Comparison of ENCODE assay signal across 26 mouse cellular contexts in genomic region chr6:12584456-12584855, GRCm38 (mm10).
DNase-seq lines count a peak whose midpoint lies in the region; ATAC-seq lines count a peak whose summit lies in the region.
"Had no signal": no experiment of that assay in that cellular context is flagged by ENCODE, and none has a peak within 500 bp of the region (broad histone marks: within the 10 kb centered on the region; RNA-seq: fewer than 3 reads in every experiment).

No protein-coding gene starts in this region.

- H3K27me3 ChIP-seq in embryonic facial prominence, embryonic 14.5 days (replicated peaks; ENCODE audit: control insufficient read depth, insufficient read depth, low read length) = no peaks in the 10 kb centered on the region
- H3K27me3 ChIP-seq in embryonic facial prominence, embryonic 10.5 days (replicated peaks; ENCODE audit: low read depth, poor library complexity, severe bottlenecking) = no peaks in the 10 kb centered on the region
- no peaks in the 10 kb centered on the region for H3K27me3 ChIP-seq in heart, embryonic 10.5 days (ENCODE audit: insufficient read depth, poor library complexity, severe bottlenecking)
- H3K27me3 ChIP-seq: embryonic facial prominence, embryonic 15.5 days; hindbrain, embryonic 12.5 days; Patski had no signal

- H3K36me3 ChIP-seq in embryonic facial prominence, embryonic 14.5 days (ENCODE audit: control insufficient read depth, insufficient read depth, low read length) = no peaks in the 10 kb centered on the region
- no peaks in the 10 kb centered on the region for H3K36me3 ChIP-seq in embryonic facial prominence, embryonic 10.5 days (replicated peaks)
- no peaks in the 10 kb centered on the region for H3K36me3 ChIP-seq in heart, embryonic 10.5 days
- H3K36me3 ChIP-seq: embryonic facial prominence, embryonic 15.5 days; forebrain, embryonic 10.5 days; G1E; hindbrain, embryonic 12.5 days had no signal

- 71% methylated on average over 4 of the region's 4 CpGs for WGBS in embryonic facial prominence, embryonic 14.5 days
- 87% methylated on average over 4 of the region's 4 CpGs for WGBS in embryonic facial prominence, embryonic 10.5 days
- 80% methylated on average over 4 of the region's 4 CpGs for WGBS in heart, embryonic 10.5 days

- H3K9me3 ChIP-seq in embryonic facial prominence, embryonic 14.5 days (ENCODE audit: control insufficient read depth, low read length) = no peaks in the 10 kb centered on the region
- H3K9me3 ChIP-seq in embryonic facial prominence, embryonic 10.5 days = no peaks in the 10 kb centered on the region
- no peaks in the 10 kb centered on the region for H3K9me3 ChIP-seq in heart, embryonic 10.5 days
- H3K9me3 ChIP-seq: embryonic facial prominence, embryonic 15.5 days; forebrain, embryonic 10.5 days; G1E; hindbrain, embryonic 12.5 days had no signal

- DNase-seq in embryonic facial prominence, embryonic 14.5 days (ENCODE audit: low spot score) = peak; percentile 8
- DNase-seq in embryonic facial prominence, embryonic 10.5 days (ENCODE audit: low spot score) = no peak
- DNase-seq in heart, adult 18-20 months = peak; percentile 28 to 41
- DNase-seq in heart, embryonic 10.5 days (ENCODE audit: low spot score) = no peak
- peak; percentile 28 for DNase-seq in Muller cell, postnatal 12 days (ENCODE audit: inconsistent ontology term)
- peak; percentile 15 for DNase-seq in telencephalon, adult 2 months (ENCODE audit: low read depth, low spot score)
- no peak for DNase-seq in spleen, postnatal 4 days (ENCODE audit: low spot score in 2 of 2)
- DNase-seq: adrenal gland, postnatal 14 days; B cell, adult 2 months; cerebellum, adult 18-20 months; cerebellum, adult 9-11 months; cerebellum, postnatal 36 days; gastrocnemius, postnatal 25 days; kidney, adult 8-10 months had no signal

- no peaks in the 10 kb centered on the region for H3K4me1 ChIP-seq in embryonic facial prominence, embryonic 14.5 days (ENCODE audit: control insufficient read depth, insufficient read depth, low read length)
- H3K4me1 ChIP-seq in embryonic facial prominence, embryonic 10.5 days = no peaks in the 10 kb centered on the region
- H3K4me1 ChIP-seq in heart, embryonic 10.5 days = no peaks in the 10 kb centered on the region
- H3K4me1 ChIP-seq: embryonic facial prominence, embryonic 15.5 days; forebrain, embryonic 10.5 days; hindbrain, embryonic 12.5 days had no signal

- ATAC-seq in embryonic facial prominence, embryonic 14.5 days (ENCODE audit: low read depth) = no peak
- ATAC-seq: activated CD4-positive, CD25-positive, alpha-beta regulatory T cell, adult 4 months; CD4-positive, CD25-positive, alpha-beta regulatory T cell, adult 4 months; forebrain, embryonic 14.5 days; hindbrain, embryonic 16.5 days; inflammation-experienced regulatory T-cells, adult 6 months; intestine, postnatal 0 days; Patski had no signal

- no peak overlapping the region for H3K9ac ChIP-seq in embryonic facial prominence, embryonic 14.5 days (ENCODE audit: low read depth, low read length)
- H3K9ac ChIP-seq: embryonic facial prominence, embryonic 15.5 days; hindbrain, embryonic 12.5 days had no signal

- H3K4me3 ChIP-seq in embryonic facial prominence, embryonic 14.5 days (ENCODE audit: low read depth, low read length) = no peak overlapping the region
- H3K4me3 ChIP-seq in embryonic facial prominence, embryonic 10.5 days = no peak overlapping the region
- H3K4me3 ChIP-seq in heart, embryonic 10.5 days = no peak overlapping the region
- H3K4me3 ChIP-seq: embryonic facial prominence, embryonic 15.5 days; erythroblast, embryonic 14.5 days; forebrain, embryonic 10.5 days; hindbrain, embryonic 12.5 days had no signal

- H3K4me2 ChIP-seq in embryonic facial prominence, embryonic 14.5 days (ENCODE audit: low read depth, low read length) = no peak overlapping the region
- H3K4me2 ChIP-seq: embryonic facial prominence, embryonic 15.5 days; hindbrain, embryonic 12.5 days had no signal

- H3K27ac ChIP-seq in embryonic facial prominence, embryonic 14.5 days (replicated peaks; ENCODE audit: low read depth, low read length) = no peak overlapping the region
- no peak overlapping the region for H3K27ac ChIP-seq in embryonic facial prominence, embryonic 10.5 days (replicated peaks)
- no peak overlapping the region for H3K27ac ChIP-seq in heart, embryonic 10.5 days
- H3K27ac ChIP-seq: embryonic facial prominence, embryonic 15.5 days; forebrain, embryonic 10.5 days; hindbrain, embryonic 12.5 days had no signal

Comparison
In these comparisons a context has a peak if more than half of its experiments do, and no peak if none do; other contexts are left out.
1. DNase-seq: peak in embryonic facial prominence, embryonic 14.5 days (single experiment), heart, adult 18-20 months (2 of 2), Muller cell, postnatal 12 days (single experiment) and telencephalon, adult 2 months (single experiment); none in embryonic facial prominence, embryonic 10.5 days (single experiment), heart, embryonic 10.5 days (single experiment) and spleen, postnatal 4 days (0 of 2).